Mouse (Mus musculus): ENCODE measurements at regions not wholly inside any gene's neighbourhood (a gene's known extent, or its start where the extent isn't known, plus 50 kb on each side); places are given as distances from the start of the nearest gene placed in this dataset.

- TF ChIP-seq POLR2A (IDR thresholded peaks at IDR 0.05; ENCODE audit: control insufficient read depth, low read depth, low read length) (no peak), CTCF (IDR thresholded peaks at IDR 0.05; ENCODE audit: control insufficient read depth, insufficient read depth, insufficient replicate concordance, low read depth, low read length) (no peak)
Measured at GRCm38 (mm10) chr4:89466766-89467165, 155.9 kb upstream of the Cdkn2b start.
